Mouse (Mus musculus): ENCODE results near the gene Rnf167.

- TF ChIP-seq CTCF (IDR thresholded peaks at IDR 0.05; ENCODE audit: borderline replicate concordance, extremely low read depth, insufficient read depth, insufficient read length) = no peak
- no peak for TF ChIP-seq POLR2A (IDR thresholded peaks at IDR 0.05; ENCODE audit: borderline replicate concordance, extremely low read depth, insufficient read depth, insufficient read length, poor library complexity, severe bottlenecking)
These were observed 21.3 kb downstream of the Rnf167 start for GRCm38 (mm10) chr11:70668335-70668770.

All from brain, embryonic 14.5 days (tissue).